Mouse (Mus musculus) heart, embryonic 10.5 days (tissue): Measurements from ENCODE around the gene Pkmyt1. TPM values are rescaled to one million over a fixed set of nuclear protein-coding genes. Genes with fewer than 3 reads are reported as not detected.
A peak's percentile ranks its signal among the peaks of the same experiment; 100 is the strongest.

Source experiments
- DNase-seq: peaks from one replicate; pipeline ENCODE4 v3.0.0-alpha.2; 2017; ENCODE audit warnings: low spot score
- H3K27ac ChIP-seq: fragments of 300-500 bp; sonication (generic); 2 replicates; pipeline ENCODE4 v1.5.1; 2016; ENCODE audit warnings: mild to moderate bottlenecking
- H3K27me3 ChIP-seq: fragments of 300-500 bp; sonication (generic); 2 replicates; pipeline ENCODE4 v1.6.1; 2016; ENCODE audit warnings: mild to moderate bottlenecking; ENCODE audit not compliant: poor library complexity, insufficient read depth, severe bottlenecking
- H3K36me3 ChIP-seq: fragments of 300-500 bp; sonication (generic); 2 replicates; pipeline ENCODE4 v1.6.1; 2016; ENCODE audit warnings: mild to moderate bottlenecking, moderate library complexity
- H3K4me1 ChIP-seq: fragments of 300-500 bp; sonication (generic); 2 replicates; pipeline ENCODE4 v1.6.1; 2016; ENCODE audit warnings: mild to moderate bottlenecking
- H3K4me3 ChIP-seq: fragments of 300-500 bp; sonication (generic); 2 replicates; pipeline ENCODE4 v1.5.1; 2016; ENCODE audit warnings: mild to moderate bottlenecking, moderate library complexity
- H3K9me3 ChIP-seq: fragments of 300-500 bp; sonication (generic); 2 replicates; pipeline ENCODE4 v1.6.1; 2016; ENCODE audit warnings: mild to moderate bottlenecking, moderate library complexity
- WGBS: fragments of 180-500 bp; shearing (Covaris S2); methylation state at CpG from one replicate; pipeline ENCODE4 v1.1.7; 2016; 5-methylcytosine and 5-hydroxymethylcytosine counted together
- polyA plus RNA-seq: library from polyadenylated mRNA; unstranded; fragments of >200 nt; fragmentation: Nextera tagmentation; extraction: Ambion mirVana; gene quantifications from 2 replicates; pipeline ENCODE4 v1.2.1, GENCODE M21; 2016

Pkmyt1 gene
- polyA plus RNA-seq, 1 experiment from 2014 or later: 53.2 TPM

- H3K36me3 ChIP-seq: no peaks in the 10 kb centered on the region
- H3K9me3 ChIP-seq: no peaks in the 10 kb centered on the region
- peak within 1 kb of the TSS; percentile 47 for H3K4me3 ChIP-seq
- no peak for DNase-seq
- under 1% methylated on average over 44 of the region's 45 CpGs for WGBS
- H3K4me1 ChIP-seq: peaks cover 36% of the 10 kb centered on the region
- no peak within 1 kb of the TSS for H3K27ac ChIP-seq
- H3K27me3 ChIP-seq: peaks cover 78% of the 10 kb centered on the region
Measured at GRCm38 (mm10) chr17:23745301-23746251, 19.4 kb downstream of the Pkmyt1 start, which contains the start of gene Kremen2. Gene Kremen2 (minus strand): TSS chr17:23745833.

- Histone ChIP-seq H3K9me3 (no peaks in the 10 kb centered on the region), H3K27ac (no peak overlapping the region), H3K4me1 (peaks cover 32% of the 10 kb centered on the region), H3K4me3 (peak overlapping the region; percentile 47), H3K27me3 (peaks cover 71% of the 10 kb centered on the region), H3K36me3 (peaks cover 2% of the 10 kb centered on the region)
- peak; percentile 72 for DNase-seq
- 2% methylated on average over 12 of the region's 12 CpGs for WGBS
Measured at GRCm38 (mm10) chr17:23746311-23746710, 20.2 kb downstream of the Pkmyt1 start.

- no peak overlapping the region for H3K4me3 ChIP-seq
- peak; percentile 70 for DNase-seq
- peaks cover 7% of the 10 kb centered on the region for H3K36me3 ChIP-seq
- peaks cover 32% of the 10 kb centered on the region for H3K4me1 ChIP-seq
- no peak overlapping the region for H3K27ac ChIP-seq
- H3K9me3 ChIP-seq: no peaks in the 10 kb centered on the region
- peaks cover 66% of the 10 kb centered on the region for H3K27me3 ChIP-seq
- 77% methylated on average over 3 of the region's 3 CpGs for WGBS
Measured at GRCm38 (mm10) chr17:23746767-23747166, 20.6 kb downstream of the Pkmyt1 start.

- H3K4me1 ChIP-seq: peaks cover 26% of the 10 kb centered on the region
- H3K4me3 ChIP-seq: no peak overlapping the region
- DNase-seq: no peak
- peaks cover 59% of the 10 kb centered on the region for H3K27me3 ChIP-seq
- no peaks in the 10 kb centered on the region for H3K9me3 ChIP-seq
- H3K36me3 ChIP-seq: peaks cover 14% of the 10 kb centered on the region
- no peak overlapping the region for H3K27ac ChIP-seq
- WGBS: 74% methylated on average over 3 of the region's 3 CpGs
Measured at GRCm38 (mm10) chr17:23747471-23747870, 21.3 kb downstream of the Pkmyt1 start.

GRCm38 (mm10) chr17:23748026-23748425 lies 21.9 kb downstream of the Pkmyt1 start:
- no peak overlapping the region for H3K4me3 ChIP-seq
- no peak for DNase-seq
- 23% methylated on average over 6 of the region's 6 CpGs for WGBS
- peaks cover 19% of the 10 kb centered on the region for H3K36me3 ChIP-seq
- peaks cover 54% of the 10 kb centered on the region for H3K27me3 ChIP-seq
- no peaks in the 10 kb centered on the region for H3K9me3 ChIP-seq
- no peak overlapping the region for H3K27ac ChIP-seq
- peaks cover 23% of the 10 kb centered on the region for H3K4me1 ChIP-seq

- 37% methylated on average over 10 of the region's 10 CpGs for WGBS
- Histone ChIP-seq H3K4me3 (peak overlapping the region; percentile 37), H3K27ac (no peak overlapping the region), H3K9me3 (no peaks in the 10 kb centered on the region), H3K4me1 (peaks cover 23% of the 10 kb centered on the region), H3K27me3 (peaks cover 46% of the 10 kb centered on the region), H3K36me3 (peaks cover 27% of the 10 kb centered on the region)
- peak; percentile 74 for DNase-seq
Measured at GRCm38 (mm10) chr17:23748631-23749391, 22.7 kb downstream of the Pkmyt1 start.

GRCm38 (mm10) chr17:23749400-23750191 lies 23.5 kb downstream of the Pkmyt1 start:
- Histone ChIP-seq H3K27me3 (peaks cover 38% of the 10 kb centered on the region), H3K27ac (no peak overlapping the region), H3K9me3 (no peaks in the 10 kb centered on the region), H3K4me1 (peaks cover 19% of the 10 kb centered on the region), H3K4me3 (peak overlapping the region; percentile 37), H3K36me3 (peaks cover 35% of the 10 kb centered on the region)
- peak; percentile 72 for DNase-seq
- 78% methylated on average over 11 of the region's 11 CpGs for WGBS

- Histone ChIP-seq H3K36me3 (peaks cover 93% of the 10 kb centered on the region), H3K4me3 (no peak overlapping the region), H3K4me1 (no peaks in the 10 kb centered on the region), H3K27ac (no peak overlapping the region), H3K27me3 (no peaks in the 10 kb centered on the region), H3K9me3 (no peaks in the 10 kb centered on the region)
- DNase-seq: no peak
- 86% methylated on average over 13 of the region's 13 CpGs for WGBS
Measured at GRCm38 (mm10) chr17:23755689-23756088, 29.6 kb downstream of the Pkmyt1 start.

GRCm38 (mm10) chr17:23757581-23757980 lies 31.4 kb downstream of the Pkmyt1 start:
- 92% methylated on average over 9 of the region's 9 CpGs for WGBS

GRCm38 (mm10) chr17:23758801-23759200 lies 32.7 kb downstream of the Pkmyt1 start:
- no peak for DNase-seq
- no peak overlapping the region for H3K4me3 ChIP-seq
- H3K27me3 ChIP-seq: no peaks in the 10 kb centered on the region
- peaks cover 94% of the 10 kb centered on the region for H3K36me3 ChIP-seq
- no peaks in the 10 kb centered on the region for H3K4me1 ChIP-seq
- H3K9me3 ChIP-seq: no peaks in the 10 kb centered on the region
- no peak overlapping the region for H3K27ac ChIP-seq
- WGBS: 81% methylated on average over 8 of the region's 8 CpGs

More at GRCm38 (mm10) chr17:23757581-23757980, 31.4 kb downstream of the Pkmyt1 start:
- Histone ChIP-seq H3K36me3 (peaks cover 97% of the 10 kb centered on the region), H3K27ac (no peak overlapping the region), H3K4me1 (no peaks in the 10 kb centered on the region), H3K27me3 (no peaks in the 10 kb centered on the region), H3K4me3 (no peak overlapping the region), H3K9me3 (no peaks in the 10 kb centered on the region)
- DNase-seq: no peak

- WGBS: 91% methylated on average over 9 of the region's 9 CpGs
- H3K36me3 ChIP-seq: peaks cover 88% of the 10 kb centered on the region
- H3K9me3 ChIP-seq: no peaks in the 10 kb centered on the region
- no peak overlapping the region for H3K27ac ChIP-seq
- no peak for DNase-seq
- no peaks in the 10 kb centered on the region for H3K27me3 ChIP-seq
- H3K4me1 ChIP-seq: no peaks in the 10 kb centered on the region
- H3K4me3 ChIP-seq: no peak overlapping the region
Measured at GRCm38 (mm10) chr17:23760231-23760630, 34.1 kb downstream of the Pkmyt1 start.

- Histone ChIP-seq H3K4me3 (no peak overlapping the region), H3K36me3 (peaks cover 79% of the 10 kb centered on the region), H3K27me3 (no peaks in the 10 kb centered on the region), H3K4me1 (no peaks in the 10 kb centered on the region), H3K27ac (no peak overlapping the region), H3K9me3 (no peaks in the 10 kb centered on the region)
- no peak for DNase-seq
- WGBS: 96% methylated on average over 3 of the region's 3 CpGs
Measured at GRCm38 (mm10) chr17:23761155-23761554, 35.0 kb downstream of the Pkmyt1 start.
